Mouse (Mus musculus) small intestine, adult 2 months (tissue): Measurements from ENCODE around the gene Tbc1d2b. TPM values are rescaled to one million over a fixed set of nuclear protein-coding genes. Genes with fewer than 3 reads are reported as not detected.

ENCODE experiments used
- H3K27ac ChIP-seq: fragments of 200-500 bp; 2 replicates; pipeline ENCODE4 v1.5.1; 2012; ENCODE audit warnings: low read depth, low read length, control low read depth, inconsistent platforms; ENCODE audit not compliant: insufficient read depth
- H3K27me3 ChIP-seq: fragments of 200-500 bp; 2 replicates; pipeline ENCODE4 v1.6.1; 2012; ENCODE audit warnings: mild to moderate bottlenecking, moderate library complexity, low read length, inconsistent platforms; ENCODE audit not compliant: control insufficient read depth, insufficient read depth
- H3K36me3 ChIP-seq: fragments of 200-500 bp; 2 replicates; pipeline ENCODE4 v1.6.1; 2012; ENCODE audit warnings: mild to moderate bottlenecking, low read length, control low read depth, inconsistent platforms; ENCODE audit not compliant: control insufficient read depth, insufficient read depth
- H3K4me1 ChIP-seq: fragments of 200-500 bp; 2 replicates; pipeline ENCODE4 v1.6.1; 2012; ENCODE audit warnings: low read length, inconsistent platforms, mixed read lengths; ENCODE audit not compliant: control insufficient read depth, insufficient read depth, insufficient read length
- H3K4me3 ChIP-seq: fragments of 200-500 bp; 2 replicates; pipeline ENCODE4 v1.5.1; 2012; ENCODE audit warnings: low read depth, mild to moderate bottlenecking, control low read depth, inconsistent platforms, low read length, moderate library complexity
- CTCF ChIP-seq: fragments of 200-500 bp; IDR thresholded peaks from 2 replicates; pipeline ENCODE4 v1.5.1; 2012; ENCODE audit warnings: low read depth, mild to moderate bottlenecking, control low read depth, inconsistent platforms, low read length, moderate library complexity, mixed read lengths; ENCODE audit not compliant: insufficient replicate concordance, insufficient read length; ENCODE audit errors: extremely low read depth
- POLR2A ChIP-seq: fragments of 200-500 bp; IDR thresholded peaks from 2 replicates; pipeline ENCODE4 v1.6.1; 2012; ENCODE audit warnings: low read depth, mild to moderate bottlenecking, control low read depth, inconsistent platforms, low read length, moderate library complexity
- WGBS: fragments of 180-500 bp; shearing (Covaris S2); methylation state at CpG from one replicate; pipeline ENCODE4 v1.1.7; 2018; 5-methylcytosine and 5-hydroxymethylcytosine counted together
- polyA plus RNA-seq: library from polyadenylated mRNA; depleted of rRNA; stranded (reverse); fragments of >200 nt; gene quantifications from 2 replicates; pipeline ENCODE4 v1.2.3, GENCODE M21; 2012

The Tbc1d2b gene
- polyA plus RNA-seq, 1 experiment, result 13.1 TPM

DNA sequence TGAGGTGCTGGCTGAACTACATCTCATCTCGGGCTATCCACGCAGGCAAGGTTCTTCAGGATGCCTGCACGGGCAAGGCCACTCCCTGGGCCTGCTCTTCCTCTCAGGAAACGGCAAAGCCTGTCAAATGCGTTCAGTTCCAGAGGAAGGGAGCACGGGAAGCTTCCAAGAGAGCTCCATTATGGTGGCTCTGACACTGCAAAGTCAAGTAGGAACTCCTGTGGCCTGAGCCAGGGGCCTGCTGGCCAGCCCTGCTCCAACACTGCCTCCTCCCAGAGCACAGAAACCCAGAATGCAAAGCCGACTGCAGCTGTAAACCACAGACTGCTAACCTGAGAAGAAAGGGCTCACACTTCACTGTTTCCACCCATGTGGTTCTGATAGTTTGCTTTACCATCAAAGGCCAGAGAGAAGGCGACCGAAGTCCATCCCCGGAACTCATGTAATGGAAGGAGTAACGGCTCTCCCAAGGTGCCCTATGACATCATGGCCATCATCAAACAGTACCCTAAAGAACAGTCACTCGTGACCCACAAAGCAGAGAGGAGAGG, 11.1 kb downstream of the Tbc1d2b start:
- Histone ChIP-seq H3K4me3 (no peak overlapping the region), H3K27ac (peak overlapping the region; percentile 76), H3K27me3 (no peaks in the 10 kb centered on the region), H3K4me1 (peaks cover 33% of the 10 kb centered on the region), H3K36me3 (peaks cover 5% of the 10 kb centered on the region; the same call in 1 of the 2 replicates)
- 79% methylated on average over 12 of the region's 12 CpGs for WGBS
- no peak for TF ChIP-seq CTCF
- TF ChIP-seq POLR2A, result 0 out of 2 replicates have a peak, but pooled peaks have one; percentile 12

DNA sequence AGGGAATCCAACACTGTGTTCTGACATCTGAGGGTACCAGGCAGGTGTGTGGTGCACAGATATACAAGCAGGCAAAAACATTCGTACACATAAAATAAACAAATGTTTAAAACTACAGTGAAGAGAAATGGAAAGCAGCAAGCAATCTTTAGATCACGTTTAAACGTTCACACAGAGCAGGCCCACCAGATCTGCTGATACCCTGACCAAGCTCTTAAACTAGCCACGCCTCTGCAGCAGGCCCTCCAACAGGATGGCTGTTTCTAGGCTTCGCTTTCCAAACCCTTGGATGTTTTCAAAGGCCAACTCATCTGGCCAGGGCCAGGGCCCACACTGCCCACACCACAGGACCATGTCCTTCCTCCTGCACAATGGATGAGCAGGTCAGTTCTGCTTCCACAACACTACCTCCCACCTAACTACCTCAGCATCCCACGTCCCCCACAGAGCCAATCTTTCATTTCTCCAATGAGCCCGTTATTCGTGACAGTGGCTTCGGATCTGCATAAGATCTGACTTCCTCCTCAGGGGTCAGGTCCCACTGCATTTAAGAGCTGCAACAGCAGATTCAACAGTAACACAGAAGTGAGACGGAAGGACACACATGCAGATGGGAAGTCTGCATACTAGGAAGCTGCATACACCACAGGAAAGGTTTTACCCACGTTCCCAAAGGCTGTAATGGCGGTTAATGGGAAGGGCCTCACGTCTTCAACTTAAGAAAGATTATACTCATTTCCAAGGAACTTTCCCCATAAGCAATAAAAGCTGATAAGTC, 12.7 kb downstream of the Tbc1d2b start:
- Histone ChIP-seq H3K36me3 (peaks cover 5% of the 10 kb centered on the region; the same call in 1 of the 2 replicates), H3K27ac (peak overlapping the region; percentile 20; the same call in 1 of the 2 replicates), H3K27me3 (no peaks in the 10 kb centered on the region), H3K4me1 (peaks cover 27% of the 10 kb centered on the region), H3K4me3 (no peak overlapping the region)
- 72% methylated on average over 13 of the region's 13 CpGs for WGBS
- no peak for TF ChIP-seq CTCF
- no peak for TF ChIP-seq POLR2A

DNA sequence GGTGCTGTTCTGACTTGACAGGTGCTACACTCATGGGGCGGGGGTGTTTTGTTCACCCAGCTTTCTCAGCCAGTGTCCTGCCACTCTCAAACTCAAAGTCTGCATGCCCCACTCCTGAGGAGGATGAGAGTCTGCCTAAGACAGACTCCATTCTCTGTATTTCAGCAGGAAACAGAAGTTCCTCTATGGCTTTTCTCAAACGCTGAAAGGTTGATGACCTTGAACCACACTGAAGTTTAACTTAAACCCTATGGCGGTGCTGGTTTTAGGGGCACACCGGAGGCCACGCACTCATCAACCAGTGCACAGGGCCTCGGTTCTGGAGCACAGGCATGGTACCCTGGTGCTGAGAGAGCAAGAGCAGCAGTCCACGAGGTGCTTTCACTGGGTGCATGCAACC, 13.4 kb downstream of the Tbc1d2b start:
- Histone ChIP-seq H3K4me3 (no peak overlapping the region), H3K4me1 (peaks cover 24% of the 10 kb centered on the region), H3K27ac (peak overlapping the region; percentile 20; the same call in 1 of the 2 replicates), H3K27me3 (no peaks in the 10 kb centered on the region), H3K36me3 (peaks cover 5% of the 10 kb centered on the region; the same call in 1 of the 2 replicates)
- WGBS, result 64% methylated on average over 7 of the region's 7 CpGs
- TF ChIP-seq CTCF, result no peak
- no peak for TF ChIP-seq POLR2A

DNA sequence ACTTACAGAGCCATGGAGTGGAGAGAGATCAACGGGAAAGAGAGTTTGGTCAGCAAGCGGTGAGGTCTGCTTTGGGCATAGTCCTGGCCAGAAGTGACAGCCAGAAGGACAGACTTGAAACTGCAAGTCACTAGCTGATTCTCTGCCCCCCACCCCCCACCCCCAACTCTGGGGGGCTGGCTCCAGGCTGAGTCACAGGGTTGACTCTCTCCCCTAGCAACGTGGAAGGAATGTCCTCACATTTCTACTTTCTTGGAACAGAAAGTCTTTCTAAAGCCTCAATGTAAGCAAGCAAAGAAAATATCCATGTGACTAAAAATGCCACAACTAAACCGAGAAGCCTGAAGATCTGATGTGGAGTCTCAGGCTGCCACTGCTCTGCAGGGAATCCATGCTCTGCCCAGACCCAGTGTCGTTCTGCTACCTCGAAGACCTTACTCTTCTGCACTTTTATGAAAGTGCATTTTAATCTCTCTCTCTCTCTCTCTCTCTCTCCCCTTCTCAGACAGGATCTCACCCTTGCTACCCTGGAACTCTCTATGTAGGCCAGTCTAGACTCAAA, 14.7 kb downstream of the Tbc1d2b start:
- WGBS, result 70% methylated on average over 6 of the region's 6 CpGs
- peaks cover 5% of the 10 kb centered on the region; the same call in 1 of the 2 replicates for H3K36me3 ChIP-seq
- no peaks in the 10 kb centered on the region for H3K27me3 ChIP-seq
- no peak for TF ChIP-seq CTCF
- H3K4me3 ChIP-seq, result no peak overlapping the region
- peak overlapping the region; percentile 21; the same call in 1 of the 2 replicates for H3K27ac ChIP-seq
- H3K4me1 ChIP-seq, result peaks cover 26% of the 10 kb centered on the region

DNA sequence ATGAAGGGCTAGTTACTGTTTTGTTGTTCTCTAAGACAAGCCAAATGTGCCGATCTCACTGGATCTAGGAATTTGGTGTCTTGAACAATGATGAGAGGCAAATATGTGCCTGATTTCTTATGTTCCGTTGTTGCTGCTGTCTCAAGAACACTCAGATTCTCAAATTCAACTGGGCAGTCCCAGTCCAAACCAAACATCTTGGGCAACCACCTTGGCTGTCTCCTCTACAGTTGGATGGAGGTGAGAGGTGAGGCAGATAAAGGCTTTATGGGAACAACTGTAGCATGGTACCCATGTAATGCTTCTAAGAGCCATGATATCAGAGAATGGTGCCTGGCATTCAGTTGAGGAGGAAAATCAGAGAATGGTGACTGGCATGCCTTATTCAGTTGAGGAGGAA, 17.4 kb downstream of the Tbc1d2b start:
- TF ChIP-seq CTCF (no peak), POLR2A (no peak)
- H3K36me3 ChIP-seq, result peaks cover 7% of the 10 kb centered on the region
- H3K27me3 ChIP-seq, result no peaks in the 10 kb centered on the region
- H3K4me3 ChIP-seq, result no peak overlapping the region
- peaks cover 10% of the 10 kb centered on the region for H3K4me1 ChIP-seq
- 86% methylated on average over 2 of the region's 2 CpGs for WGBS
- no peak overlapping the region for H3K27ac ChIP-seq

DNA sequence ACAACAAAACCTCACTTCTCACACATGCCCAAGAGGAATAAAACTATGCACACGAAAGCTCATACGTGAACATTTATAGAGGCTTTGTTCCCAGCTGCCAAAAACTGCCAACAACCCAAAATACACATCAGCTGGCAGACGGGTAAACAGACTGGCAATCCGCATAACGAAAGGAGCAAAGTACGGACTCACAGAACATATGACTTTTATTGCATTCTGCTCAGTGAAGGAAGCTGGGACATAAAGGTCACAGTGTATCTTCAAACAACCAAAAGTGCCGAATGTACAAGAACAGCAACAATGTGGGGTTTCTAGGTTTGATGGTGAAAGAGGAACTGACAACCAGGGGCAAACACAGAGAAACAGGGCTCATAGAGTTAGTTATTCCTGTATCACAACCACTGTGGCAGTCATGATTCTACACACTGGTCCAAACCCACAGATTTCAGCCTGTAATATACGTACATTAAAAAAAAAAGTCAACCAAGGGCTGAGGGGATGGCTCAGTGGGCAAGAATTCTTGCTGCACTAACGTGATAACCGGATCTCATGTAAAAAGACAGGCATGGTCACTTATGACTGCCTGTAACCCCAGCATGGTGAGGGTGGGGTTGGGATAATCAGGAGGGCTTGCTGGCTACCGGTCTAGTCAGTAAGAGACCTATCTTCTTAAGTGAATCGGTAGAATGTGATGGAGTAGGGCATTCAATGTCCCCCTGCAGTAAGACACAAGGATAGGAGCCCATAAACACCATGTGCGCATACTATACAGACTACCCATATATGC, 19.4 kb downstream of the Tbc1d2b start:
- no peak overlapping the region for H3K4me3 ChIP-seq
- no peak for TF ChIP-seq CTCF
- no peak for TF ChIP-seq POLR2A
- H3K36me3 ChIP-seq, result peaks cover 11% of the 10 kb centered on the region
- H3K27ac ChIP-seq, result 0 out of 2 replicates have a peak overlapping the region, but pooled peaks have one; percentile 10
- H3K4me1 ChIP-seq, result peaks cover 6% of the 10 kb centered on the region; the same call in 1 of the 2 replicates
- 43% methylated on average over 13 of the region's 13 CpGs for WGBS
- no peaks in the 10 kb centered on the region for H3K27me3 ChIP-seq
